Mouse (Mus musculus): ENCODE measurements around the gene Cacna1e. TPM values are rescaled to one million over a fixed set of nuclear protein-coding genes. Genes with fewer than 3 reads are reported as not detected.
A peak's percentile ranks its signal among the peaks of the same experiment; 100 is the strongest.

Cacna1e gene
- polyA plus RNA-seq, 1 experiment from 2014 or later = 1.4 TPM

DNA sequence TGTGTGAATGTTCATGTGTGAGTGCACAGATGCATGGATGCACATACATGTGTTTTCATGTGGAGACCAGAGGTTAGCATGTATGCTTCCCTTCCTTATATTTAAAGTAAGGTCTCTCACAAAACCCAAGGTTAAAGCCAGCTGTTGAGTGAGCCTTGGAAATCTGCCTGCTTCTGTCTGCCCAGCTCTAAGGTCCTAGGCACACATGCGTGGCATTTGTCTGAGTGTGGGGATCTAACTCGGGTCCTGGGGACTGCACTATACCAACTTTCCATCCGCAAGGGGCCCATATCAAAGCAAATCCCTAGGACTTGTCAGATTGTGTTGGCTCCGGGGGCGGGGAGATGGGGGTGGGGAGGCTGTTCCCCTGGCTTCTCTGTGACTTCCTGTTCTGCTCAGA, 96.9 kb downstream of the Cacna1e start:
- no peak overlapping the region for H3K9ac ChIP-seq (ENCODE audit: low read length)
- ATAC-seq (replicated peaks; ENCODE audit: low FRiP score) (no peak), DNase-seq (ENCODE audit: low spot score) (no peak)
- H3K9me3 ChIP-seq (ENCODE audit: control insufficient read depth, low read length) = no peaks in the 10 kb centered on the region
- H3K27ac ChIP-seq (ENCODE audit: low read depth, low read length) = no peak overlapping the region
- no peaks in the 10 kb centered on the region for H3K36me3 ChIP-seq (ENCODE audit: control insufficient read depth, insufficient read depth, low read length)
- H3K4me1 ChIP-seq (replicated peaks; ENCODE audit: control insufficient read depth, insufficient read depth, low read length) = no peaks in the 10 kb centered on the region
- H3K27me3 ChIP-seq (ENCODE audit: control insufficient read depth, insufficient read depth, low read length) = no peaks in the 10 kb centered on the region
- WGBS = 69% methylated on average over 5 of the region's 5 CpGs
- H3K4me2 ChIP-seq (ENCODE audit: low read depth, low read length, severe bottlenecking) = no peak overlapping the region
- H3K4me3 ChIP-seq (ENCODE audit: low read depth, low read length) = no peak overlapping the region

DNA sequence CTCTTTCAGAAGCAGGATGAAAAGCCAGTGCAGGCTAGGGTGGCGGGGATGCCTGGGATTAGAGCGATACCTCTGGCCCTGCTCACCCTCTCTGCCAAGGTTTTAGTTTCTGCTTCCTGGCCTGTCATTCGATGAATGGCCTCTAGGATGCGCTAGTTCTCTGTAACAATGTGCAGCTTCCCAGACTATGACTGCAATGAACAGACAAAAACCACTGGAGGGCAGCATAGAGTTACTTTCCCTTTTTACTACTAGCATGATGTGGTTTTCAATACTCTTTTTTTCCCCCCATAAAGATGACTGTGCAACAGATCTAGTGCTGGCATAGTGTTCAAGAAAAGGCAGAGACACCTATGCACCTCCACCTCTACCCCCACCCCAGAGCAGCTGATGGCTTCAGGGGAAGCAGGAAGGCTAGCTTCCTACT, 98.0 kb downstream of the Cacna1e start:
- H3K36me3 ChIP-seq (ENCODE audit: control insufficient read depth, insufficient read depth, low read length) = no peaks in the 10 kb centered on the region

DNA sequence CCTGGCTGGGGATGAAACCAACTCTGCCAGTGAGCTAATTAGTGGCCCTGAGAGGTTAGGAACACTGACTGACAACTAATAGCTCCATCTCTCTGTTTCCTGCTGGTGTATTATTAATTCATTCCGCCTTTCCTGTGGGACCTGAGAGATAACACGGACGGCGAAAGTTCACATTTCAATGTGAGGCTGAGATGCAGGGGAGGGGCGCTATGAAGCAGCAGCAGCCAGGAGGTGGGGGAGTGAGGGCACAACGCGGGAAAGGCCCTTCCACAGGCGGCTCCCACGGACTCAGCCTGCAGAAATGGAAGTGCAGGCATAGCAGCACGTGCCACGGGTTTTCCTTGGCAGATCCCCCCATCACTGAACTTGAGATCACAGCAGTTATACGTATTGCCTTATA, 99.4 kb downstream of the Cacna1e start:
- Histone ChIP-seq H3K4me3 (ENCODE audit: low read depth, low read length) (no peak overlapping the region), H3K9me3 (ENCODE audit: control insufficient read depth, low read length) (no peaks in the 10 kb centered on the region), H3K9ac (ENCODE audit: low read length) (no peak overlapping the region), H3K27ac (ENCODE audit: low read depth, low read length) (no peak overlapping the region), H3K4me2 (ENCODE audit: low read depth, low read length, severe bottlenecking) (no peak overlapping the region), H3K36me3 (ENCODE audit: control insufficient read depth, insufficient read depth, low read length) (no peaks in the 10 kb centered on the region), H3K4me1 (replicated peaks; ENCODE audit: control insufficient read depth, insufficient read depth, low read length) (no peaks in the 10 kb centered on the region), H3K27me3 (ENCODE audit: control insufficient read depth, insufficient read depth, low read length) (no peaks in the 10 kb centered on the region)
- DNase-seq (ENCODE audit: low spot score) = no peak
- WGBS = 30% methylated on average over 12 of the region's 12 CpGs
- no peak for ATAC-seq (replicated peaks; ENCODE audit: low FRiP score)

More for the DNA sequence above, 98.0 kb downstream of the Cacna1e start:
- Histone ChIP-seq H3K9me3 (ENCODE audit: control insufficient read depth, low read length) (no peaks in the 10 kb centered on the region), H3K27ac (ENCODE audit: low read depth, low read length) (no peak overlapping the region), H3K4me2 (ENCODE audit: low read depth, low read length, severe bottlenecking) (no peak overlapping the region), H3K4me3 (ENCODE audit: low read depth, low read length) (no peak overlapping the region), H3K4me1 (replicated peaks; ENCODE audit: control insufficient read depth, insufficient read depth, low read length) (no peaks in the 10 kb centered on the region), H3K9ac (ENCODE audit: low read length) (no peak overlapping the region), H3K27me3 (ENCODE audit: control insufficient read depth, insufficient read depth, low read length) (no peaks in the 10 kb centered on the region)
- 8% methylated on average over 4 of the region's 4 CpGs for WGBS
- DNase-seq (ENCODE audit: low spot score) (peak; percentile 87), ATAC-seq (replicated peaks; ENCODE audit: low FRiP score) (peak; percentile 49)

DNA sequence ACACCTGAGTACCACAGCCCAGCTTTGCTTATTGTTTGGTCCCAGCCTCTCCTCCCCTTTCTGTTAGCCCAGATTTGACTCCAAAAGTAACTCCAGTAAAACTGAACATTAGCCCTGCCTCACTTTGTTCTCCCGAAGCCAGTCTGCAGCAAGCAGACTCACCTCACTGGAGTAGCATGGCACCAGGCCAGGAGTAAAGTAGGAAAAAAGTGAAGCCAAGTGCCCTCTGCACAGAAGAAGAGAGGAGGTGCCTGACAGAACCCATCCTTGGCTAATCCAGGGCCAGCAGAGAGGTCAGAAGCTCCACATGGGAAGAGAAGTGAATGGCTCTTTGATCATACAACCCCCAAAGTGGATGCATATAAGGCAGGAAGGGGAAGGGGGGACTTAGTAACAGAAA, 100.8 kb downstream of the Cacna1e start:
- ATAC-seq (replicated peaks; ENCODE audit: low FRiP score) (no peak), DNase-seq (ENCODE audit: low spot score) (no peak)
- H3K4me3 ChIP-seq (ENCODE audit: low read depth, low read length) = no peak overlapping the region
- H3K4me1 ChIP-seq (replicated peaks; ENCODE audit: control insufficient read depth, insufficient read depth, low read length) = no peaks in the 10 kb centered on the region
- H3K9ac ChIP-seq (ENCODE audit: low read length) = no peak overlapping the region
- no peak overlapping the region for H3K27ac ChIP-seq (ENCODE audit: low read depth, low read length)
- 81% methylated on average over 1 of the region's 1 CpGs for WGBS
- H3K36me3 ChIP-seq (ENCODE audit: control insufficient read depth, insufficient read depth, low read length) = no peaks in the 10 kb centered on the region
- no peaks in the 10 kb centered on the region for H3K27me3 ChIP-seq (ENCODE audit: control insufficient read depth, insufficient read depth, low read length)
- H3K4me2 ChIP-seq (ENCODE audit: low read depth, low read length, severe bottlenecking) = no peak overlapping the region
- H3K9me3 ChIP-seq (ENCODE audit: control insufficient read depth, low read length) = no peaks in the 10 kb centered on the region

DNA sequence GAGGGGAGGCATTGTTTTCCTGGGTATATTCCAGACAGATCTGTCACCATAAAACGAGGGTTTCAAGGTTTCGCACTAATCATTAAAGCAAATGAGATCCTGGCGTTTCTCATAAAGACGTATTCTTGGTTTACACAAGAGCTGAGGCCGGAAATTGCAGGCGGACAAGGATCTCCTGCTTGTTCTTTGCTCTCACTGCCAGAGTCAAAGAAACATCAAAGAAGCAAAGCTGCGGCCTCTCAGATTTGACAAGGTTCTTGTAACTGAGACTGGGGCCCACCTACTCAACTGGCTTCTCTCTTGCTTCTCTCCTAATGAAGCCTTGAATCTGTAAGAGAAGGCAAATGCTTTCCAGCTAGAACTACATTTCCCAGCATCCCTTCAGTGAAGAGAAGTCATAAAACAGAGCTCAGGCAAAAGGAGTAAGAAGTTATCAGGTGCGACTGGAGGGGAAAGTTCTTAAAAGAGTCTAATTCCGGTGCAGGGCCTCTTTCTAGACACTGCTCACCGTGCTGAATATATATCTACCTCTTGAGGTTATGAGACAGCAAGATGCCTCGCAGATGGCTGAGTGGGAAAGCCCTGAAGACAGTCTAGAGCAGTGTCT, 104.3 kb downstream of the Cacna1e start:
- H3K27ac ChIP-seq (ENCODE audit: low read depth, low read length) = no peak overlapping the region
- DNase-seq (ENCODE audit: low spot score) (no peak), ATAC-seq (replicated peaks; ENCODE audit: low FRiP score) (no peak)
- no peaks in the 10 kb centered on the region for H3K36me3 ChIP-seq (ENCODE audit: control insufficient read depth, insufficient read depth, low read length)
- H3K4me3 ChIP-seq (ENCODE audit: low read depth, low read length) = no peak overlapping the region
- H3K9ac ChIP-seq (ENCODE audit: low read length) = no peak overlapping the region
- no peaks in the 10 kb centered on the region for H3K4me1 ChIP-seq (replicated peaks; ENCODE audit: control insufficient read depth, insufficient read depth, low read length)
- H3K4me2 ChIP-seq (ENCODE audit: low read depth, low read length, severe bottlenecking) = no peak overlapping the region
- WGBS = 78% methylated on average over 11 of the region's 11 CpGs
- H3K27me3 ChIP-seq (ENCODE audit: control insufficient read depth, insufficient read depth, low read length) = no peaks in the 10 kb centered on the region
- H3K9me3 ChIP-seq (ENCODE audit: control insufficient read depth, low read length) = no peaks in the 10 kb centered on the region

DNA sequence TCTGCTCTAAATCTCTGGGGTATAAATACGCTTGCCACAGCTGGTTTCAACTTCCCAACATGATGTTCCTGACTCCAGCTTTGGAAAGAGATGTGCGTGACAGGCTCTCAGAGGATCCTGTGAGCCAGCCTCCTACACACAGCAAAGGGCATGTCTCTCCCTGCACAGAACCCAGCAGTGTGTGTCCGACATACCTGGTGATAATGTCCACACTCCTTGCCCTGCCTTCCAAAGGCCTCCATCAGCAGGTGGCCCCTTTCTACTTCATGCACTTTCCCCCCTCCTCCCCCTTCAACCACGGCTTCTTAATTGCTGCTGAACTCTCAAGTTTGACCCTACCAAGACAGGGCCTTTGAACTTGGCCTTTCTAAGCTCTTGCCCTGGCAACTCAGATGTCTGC, 108.0 kb downstream of the Cacna1e start:
- DNase-seq (ENCODE audit: low spot score) = no peak
- no peaks in the 10 kb centered on the region for H3K9me3 ChIP-seq (ENCODE audit: control insufficient read depth, low read length)
- WGBS = 62% methylated on average over 4 of the region's 4 CpGs
- no peaks in the 10 kb centered on the region for H3K4me1 ChIP-seq (replicated peaks; ENCODE audit: control insufficient read depth, insufficient read depth, low read length)
- H3K9ac ChIP-seq (ENCODE audit: low read length) = no peak overlapping the region
- no peaks in the 10 kb centered on the region for H3K27me3 ChIP-seq (ENCODE audit: control insufficient read depth, insufficient read depth, low read length)
- no peaks in the 10 kb centered on the region for H3K36me3 ChIP-seq (ENCODE audit: control insufficient read depth, insufficient read depth, low read length)
- no peak overlapping the region for H3K4me2 ChIP-seq (ENCODE audit: low read depth, low read length, severe bottlenecking)
- no peak overlapping the region for H3K27ac ChIP-seq (ENCODE audit: low read depth, low read length)
- H3K4me3 ChIP-seq (ENCODE audit: low read depth, low read length) = no peak overlapping the region
- ATAC-seq (replicated peaks; ENCODE audit: low FRiP score) = no peak

DNA sequence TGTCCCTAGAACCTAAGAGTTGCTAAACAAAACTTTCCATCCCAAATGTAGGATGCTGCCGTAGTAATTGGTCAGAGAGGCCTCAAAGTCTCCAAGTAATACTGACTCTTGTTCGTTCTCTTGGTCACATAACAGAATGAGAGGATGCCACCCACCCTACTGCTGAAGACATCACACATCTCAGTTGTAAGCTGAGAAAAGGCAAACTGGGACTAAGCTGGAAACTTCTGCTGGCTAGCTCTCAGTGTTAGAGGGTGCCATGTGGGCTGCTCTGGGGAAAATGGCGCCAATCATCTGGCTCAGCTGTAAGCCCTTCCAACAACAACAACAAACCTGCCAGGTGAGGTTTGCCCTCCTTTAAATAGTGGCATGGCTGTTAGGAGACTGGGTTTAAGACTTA, 109.8 kb downstream of the Cacna1e start:
- no peaks in the 10 kb centered on the region for H3K4me1 ChIP-seq (replicated peaks; ENCODE audit: control insufficient read depth, insufficient read depth, low read length)
- ATAC-seq (replicated peaks; ENCODE audit: low FRiP score) (no peak), DNase-seq (ENCODE audit: low spot score) (no peak)
- H3K9me3 ChIP-seq (ENCODE audit: control insufficient read depth, low read length) = no peaks in the 10 kb centered on the region
- WGBS = 90% methylated on average over 3 of the region's 3 CpGs
- no peaks in the 10 kb centered on the region for H3K36me3 ChIP-seq (ENCODE audit: control insufficient read depth, insufficient read depth, low read length)
- no peak overlapping the region for H3K4me2 ChIP-seq (ENCODE audit: low read depth, low read length, severe bottlenecking)
- no peak overlapping the region for H3K27ac ChIP-seq (ENCODE audit: low read depth, low read length)
- H3K9ac ChIP-seq (ENCODE audit: low read length) = no peak overlapping the region
- H3K27me3 ChIP-seq (ENCODE audit: control insufficient read depth, insufficient read depth, low read length) = no peaks in the 10 kb centered on the region
- H3K4me3 ChIP-seq (ENCODE audit: low read depth, low read length) = no peak overlapping the region

DNA sequence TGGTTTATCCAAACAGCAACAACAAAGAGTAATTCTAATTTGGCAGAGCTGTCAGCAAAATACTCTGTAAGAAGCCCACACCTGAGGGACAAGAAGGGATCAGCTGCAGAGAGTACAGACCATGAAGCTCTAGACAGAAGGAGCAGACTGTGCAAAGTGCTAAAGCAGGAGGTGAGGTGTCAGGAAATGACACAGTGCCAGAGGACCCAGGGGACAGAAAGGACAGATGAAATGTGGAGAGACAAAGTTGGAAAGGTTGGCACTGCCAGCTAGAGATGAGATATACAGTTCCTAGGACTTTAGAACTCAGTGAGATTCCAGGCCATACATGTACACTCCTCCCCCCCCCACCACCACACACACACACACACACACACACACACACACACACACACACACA, 113.2 kb downstream of the Cacna1e start:
- H3K27ac ChIP-seq (ENCODE audit: low read depth, low read length) = no peak overlapping the region
- no peaks in the 10 kb centered on the region for H3K27me3 ChIP-seq (ENCODE audit: control insufficient read depth, insufficient read depth, low read length)

DNA sequence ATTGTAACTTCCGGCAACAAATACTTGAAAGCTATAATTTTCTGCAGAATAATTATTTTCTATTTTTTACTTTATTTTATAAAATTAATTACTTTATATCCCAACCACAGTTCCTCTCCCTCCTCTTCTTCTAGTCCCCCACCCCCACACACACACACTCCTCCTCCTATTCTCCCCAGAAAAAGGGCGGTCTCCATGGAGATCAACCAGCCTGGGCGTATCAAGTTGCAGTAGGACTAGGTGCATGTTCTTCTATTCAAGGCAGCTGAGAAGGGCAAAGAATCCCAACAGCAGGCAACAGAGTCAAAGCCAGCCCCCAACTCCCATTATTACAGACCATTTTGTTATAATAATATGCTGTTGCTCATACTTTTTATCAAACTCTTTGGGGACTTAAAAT, 113.8 kb downstream of the Cacna1e start:
- no peaks in the 10 kb centered on the region for H3K4me1 ChIP-seq (replicated peaks; ENCODE audit: control insufficient read depth, insufficient read depth, low read length)
- H3K4me2 ChIP-seq (ENCODE audit: low read depth, low read length, severe bottlenecking) = no peak overlapping the region
- no peak overlapping the region for H3K27ac ChIP-seq (ENCODE audit: low read depth, low read length)
- H3K9ac ChIP-seq (ENCODE audit: low read length) = no peak overlapping the region
- no peak for DNase-seq (ENCODE audit: low spot score)
- peak; percentile 74 for ATAC-seq (replicated peaks; ENCODE audit: low FRiP score)
- no peaks in the 10 kb centered on the region for H3K36me3 ChIP-seq (ENCODE audit: control insufficient read depth, insufficient read depth, low read length)
- H3K4me3 ChIP-seq (ENCODE audit: low read depth, low read length) = no peak overlapping the region
- H3K9me3 ChIP-seq (ENCODE audit: control insufficient read depth, low read length) = no peaks in the 10 kb centered on the region
- no peaks in the 10 kb centered on the region for H3K27me3 ChIP-seq (ENCODE audit: control insufficient read depth, insufficient read depth, low read length)
- 36% methylated on average over 3 of the region's 3 CpGs for WGBS

More for the DNA sequence above, 113.2 kb downstream of the Cacna1e start:
- DNase-seq (ENCODE audit: low spot score) = no peak
- ATAC-seq (replicated peaks; ENCODE audit: low FRiP score) = no peak
- Histone ChIP-seq H3K4me2 (ENCODE audit: low read depth, low read length, severe bottlenecking) (no peak overlapping the region), H3K4me1 (replicated peaks; ENCODE audit: control insufficient read depth, insufficient read depth, low read length) (no peaks in the 10 kb centered on the region), H3K4me3 (ENCODE audit: low read depth, low read length) (no peak overlapping the region), H3K9me3 (ENCODE audit: control insufficient read depth, low read length) (no peaks in the 10 kb centered on the region), H3K36me3 (ENCODE audit: control insufficient read depth, insufficient read depth, low read length) (no peaks in the 10 kb centered on the region), H3K9ac (ENCODE audit: low read length) (no peak overlapping the region)

Data from forebrain, embryonic 11.5 days (tissue).